Mouse (Mus musculus) cortical plate, adult 2 months (tissue): ENCODE measurements around the gene Cmip. TPM values are rescaled to one million over a fixed set of nuclear protein-coding genes. Genes with fewer than 3 reads are reported as not detected.

ENCODE experiments used
- H3K27ac ChIP-seq: fragments of 200-500 bp; 2 replicates; pipeline ENCODE4 v1.5.1; 2012; ENCODE audit warnings: low read length, control low read depth, inconsistent platforms; ENCODE audit not compliant: insufficient read depth
- H3K4me1 ChIP-seq: fragments of 200-500 bp; 2 replicates; pipeline ENCODE4 v1.6.1; 2011; ENCODE audit warnings: low read length; ENCODE audit not compliant: control insufficient read depth, insufficient read depth
- H3K4me3 ChIP-seq: fragments of 200-500 bp; 2 replicates; pipeline ENCODE4 v1.5.1; 2011; ENCODE audit warnings: mild to moderate bottlenecking, low read length, control low read depth; ENCODE audit not compliant: insufficient read depth
- CTCF ChIP-seq: fragments of 200-500 bp; IDR thresholded peaks from 2 replicates; pipeline ENCODE4 v1.5.1; 2011; ENCODE audit warnings: mild to moderate bottlenecking, control low read depth, low read length; ENCODE audit not compliant: insufficient read depth; ENCODE audit errors: extremely low read depth
- POLR2A ChIP-seq: fragments of 200-500 bp; IDR thresholded peaks from 2 replicates; pipeline ENCODE4 v1.6.1; 2011; ENCODE audit warnings: mild to moderate bottlenecking, low read length, control low read depth; ENCODE audit not compliant: insufficient read depth; ENCODE audit errors: extremely low read depth
- polyA plus RNA-seq: library from polyadenylated mRNA; depleted of rRNA; stranded (reverse); fragments of >200 nt; gene quantifications from 2 replicates; pipeline ENCODE4 v1.2.3, GENCODE M21; 2012

Cmip gene
- polyA plus RNA-seq, 1 experiment: 128 TPM

DNA sequence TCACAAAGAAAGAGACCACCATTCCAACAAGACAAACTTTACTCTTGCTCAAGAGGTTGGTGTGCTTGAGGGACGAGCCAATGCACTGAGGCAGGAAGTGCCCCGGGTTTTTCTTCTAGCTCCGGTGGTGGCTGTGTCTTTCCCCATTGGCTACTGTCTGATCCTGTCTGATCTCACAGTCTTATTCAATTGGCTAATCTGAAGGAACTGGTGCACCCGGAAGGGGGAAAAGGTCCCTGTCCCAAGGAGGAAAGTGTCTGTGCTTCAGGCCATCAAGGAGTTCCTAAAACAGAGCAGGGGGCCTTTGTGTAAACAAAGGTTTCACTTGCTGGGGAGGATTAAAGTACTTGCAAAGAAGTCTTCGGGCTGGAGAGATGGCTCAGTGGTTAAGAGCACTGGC lies 48.5 kb downstream of the Cmip start:
- Histone ChIP-seq H3K27ac (no peak overlapping the region), H3K4me3 (no peak overlapping the region), H3K4me1 (0 out of 2 replicates have a peak, but pooled peaks cover 2% of the 10 kb centered on the region)
- TF ChIP-seq CTCF (no peak), POLR2A (no peak)

GRCm38 (mm10) chr8:117306756-117307155 lies 49.9 kb downstream of the Cmip start:
- H3K27ac ChIP-seq: no peak overlapping the region
- no peak overlapping the region for H3K4me3 ChIP-seq
- no peaks in the 10 kb centered on the region for H3K4me1 ChIP-seq
- TF ChIP-seq CTCF (no peak), POLR2A (no peak)

DNA sequence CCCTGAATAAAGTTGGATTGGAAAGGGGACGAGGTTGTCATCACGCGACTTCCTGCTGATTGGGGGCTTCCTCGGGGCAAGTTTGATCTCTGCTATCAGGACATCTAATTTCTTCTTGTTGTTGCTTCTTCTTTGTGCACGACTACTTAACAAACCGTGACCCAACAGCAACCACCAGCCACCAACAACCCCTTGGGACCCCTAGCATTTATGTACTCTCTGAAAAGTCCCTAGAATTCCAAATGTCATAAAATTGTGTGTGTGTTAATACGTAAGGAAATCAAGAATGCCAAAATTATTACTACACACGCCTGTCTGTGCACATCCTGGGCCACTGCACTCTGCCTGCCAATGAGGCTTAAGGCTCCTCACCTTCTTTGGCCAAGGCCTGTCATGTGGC lies 50.4 kb downstream of the Cmip start:
- Histone ChIP-seq H3K4me1 (no peaks in the 10 kb centered on the region), H3K4me3 (no peak overlapping the region), H3K27ac (no peak overlapping the region)
- TF ChIP-seq POLR2A: no peak

GRCm38 (mm10) chr8:117308303-117309095 lies 51.6 kb downstream of the Cmip start:
- Histone ChIP-seq H3K4me1 (no peaks in the 10 kb centered on the region), H3K27ac (no peak overlapping the region)

GRCm38 (mm10) chr8:117309653-117310274 lies 52.9 kb downstream of the Cmip start:
- H3K27ac ChIP-seq: no peak overlapping the region
- TF ChIP-seq POLR2A: no peak
- no peak for TF ChIP-seq CTCF
- H3K4me1 ChIP-seq: 0 out of 2 replicates have a peak, but pooled peaks cover 4% of the 10 kb centered on the region
- H3K4me3 ChIP-seq: no peak overlapping the region

More at GRCm38 (mm10) chr8:117308303-117309095, 51.6 kb downstream of the Cmip start:
- no peak for TF ChIP-seq CTCF
- no peak for TF ChIP-seq POLR2A
- no peak overlapping the region for H3K4me3 ChIP-seq

DNA sequence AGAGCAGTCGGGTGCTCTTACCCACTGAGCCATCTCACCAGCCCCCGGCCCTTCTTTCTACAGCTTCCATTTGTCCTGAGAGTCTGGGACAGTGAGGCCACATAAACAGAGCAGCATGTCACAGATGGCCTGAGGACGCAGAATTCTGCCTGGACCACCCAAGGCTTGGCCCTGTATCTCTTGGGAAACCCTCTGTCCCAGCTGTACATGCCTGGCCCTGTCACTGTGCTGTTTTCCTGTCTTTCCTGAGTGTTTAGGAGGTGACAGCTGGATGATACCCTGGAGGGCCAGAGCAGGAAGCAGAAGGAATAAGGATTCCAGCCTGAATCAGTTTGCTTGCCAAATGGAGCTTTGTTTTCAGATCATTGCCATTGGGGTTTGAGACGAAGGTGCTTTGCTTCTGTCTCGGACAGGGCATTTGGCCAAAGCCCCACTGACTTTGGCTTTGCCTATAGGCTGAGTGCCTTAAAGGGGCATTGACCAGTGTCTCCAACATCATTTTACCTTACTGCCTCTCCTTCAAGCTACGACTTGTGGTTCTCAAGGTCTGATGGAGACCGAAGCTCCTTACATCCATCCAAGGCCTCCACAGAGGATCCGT lies 54.2 kb downstream of the Cmip start:
- TF ChIP-seq CTCF (no peak), POLR2A (no peak)
- Histone ChIP-seq H3K4me1 (peaks cover 7% of the 10 kb centered on the region), H3K4me3 (no peak overlapping the region), H3K27ac (no peak overlapping the region)

- H3K4me1 ChIP-seq: peaks cover 7% of the 10 kb centered on the region
- no peak for TF ChIP-seq CTCF
- TF ChIP-seq POLR2A: no peak
- no peak overlapping the region for H3K27ac ChIP-seq
- H3K4me3 ChIP-seq: no peak overlapping the region
Measured at GRCm38 (mm10) chr8:117314308-117314953, 57.6 kb downstream of the Cmip start.

DNA sequence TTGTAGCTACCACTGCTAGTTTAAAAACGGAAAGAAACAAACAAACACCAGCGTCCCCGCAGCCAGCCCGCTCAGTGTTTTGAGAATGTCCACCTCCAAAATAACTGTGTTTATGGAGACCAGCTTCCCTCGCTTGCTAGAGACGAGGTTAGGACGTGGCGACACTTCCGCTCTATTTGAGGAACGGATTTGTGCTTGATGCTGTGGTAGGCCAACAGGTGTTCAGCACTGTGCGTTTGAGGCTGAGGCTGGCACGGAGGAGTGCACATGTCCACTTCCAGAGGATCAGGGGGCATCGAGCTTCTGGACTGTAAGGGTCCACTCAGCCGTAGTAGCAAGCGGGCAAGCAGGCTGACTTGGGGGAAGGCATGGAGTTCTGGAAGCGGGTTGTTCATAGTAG lies 58.9 kb downstream of the Cmip start:
- Histone ChIP-seq H3K4me3 (no peak overlapping the region), H3K4me1 (peaks cover 10% of the 10 kb centered on the region), H3K27ac (no peak overlapping the region)
- TF ChIP-seq CTCF (no peak), POLR2A (no peak)

- no peak overlapping the region for H3K27ac ChIP-seq
- peaks cover 21% of the 10 kb centered on the region for H3K4me1 ChIP-seq
- no peak overlapping the region for H3K4me3 ChIP-seq
- no peak for TF ChIP-seq POLR2A
- TF ChIP-seq CTCF: no peak
Measured at GRCm38 (mm10) chr8:117317478-117317877, 60.6 kb downstream of the Cmip start.
